ENCODE assay signal across 19 mouse cellular contexts in genomic region chr4:34911401-34911800, GRCm38 (mm10). TPM values are rescaled to one million over a fixed set of nuclear protein-coding genes. Genes with fewer than 3 reads are reported as not detected.
"Had no signal": no experiment of that assay in that cellular context is flagged by ENCODE, and none has a peak within 500 bp of the region (broad histone marks: within the 10 kb centered on the region; RNA-seq: fewer than 3 reads in every experiment).

No protein-coding gene starts in this region.

- H3K4me1 ChIP-seq: midbrain, embryonic 10.5 days; midbrain, embryonic 12.5 days; neural tube, embryonic 13.5 days; neural tube, embryonic 15.5 days had no signal

- H3K4me3 ChIP-seq: lung, embryonic 15.5 days; midbrain, embryonic 10.5 days; midbrain, embryonic 12.5 days; myocyte; neural tube, embryonic 13.5 days; neural tube, embryonic 15.5 days had no signal

- H3K27me3 ChIP-seq: lung, embryonic 15.5 days; midbrain, embryonic 12.5 days; neural tube, embryonic 13.5 days; neural tube, embryonic 15.5 days had no signal

- DNase-seq: lung, adult 2 months; lung, postnatal 14 days; lung, postnatal 4 days; midbrain, embryonic 14.5 days; retina, postnatal 1 day; right cerebral cortex, adult 18-20 months; right cerebral cortex, postnatal 25 days; right cerebral cortex, postnatal 4 days; spleen, adult 18-20 months; thymus, adult 18-20 months; thymus, postnatal 14 days; thymus, postnatal 36 days had no signal

- H3K36me3 ChIP-seq: lung, embryonic 15.5 days; midbrain, embryonic 10.5 days; midbrain, embryonic 12.5 days; neural tube, embryonic 13.5 days; neural tube, embryonic 15.5 days had no signal

- H3K9me3 ChIP-seq: lung, embryonic 15.5 days; midbrain, embryonic 10.5 days; midbrain, embryonic 12.5 days; neural tube, embryonic 13.5 days; neural tube, embryonic 15.5 days had no signal

RNA-seq across cellular contexts. Expression of gene Cga, which starts 17.8 kb away (rescaled TPM):
- total RNA-seq: megakaryocyte, adult 5-6 weeks had no signal
